Mouse (Mus musculus) spleen, adult 2 months (tissue): ENCODE data around the gene Serac1. TPM values are rescaled to one million over a fixed set of nuclear protein-coding genes. Genes with fewer than 3 reads are reported as not detected.
A peak's percentile ranks its signal among the peaks of the same experiment; 100 is the strongest.

ENCODE experiments used
- DNase-seq, 2 experiments: peaks; one replicate each; pipeline versions ENCODE4 v3.0.0 to v3.0.0-alpha.2; 2012 to 2021; ENCODE audit warnings: low spot score in 2 of 2, low read depth in 1 of 2
- H3K27ac ChIP-seq: fragments of 200-500 bp; 2 replicates; pipeline ENCODE4 v1.5.1; 2012; ENCODE audit warnings: low read length, inconsistent platforms; ENCODE audit not compliant: insufficient read depth
- H3K27me3 ChIP-seq: fragments of 200-500 bp; 2 replicates; pipeline ENCODE4 v1.6.1; 2012; ENCODE audit warnings: mild to moderate bottlenecking, moderate library complexity, low read length, inconsistent platforms; ENCODE audit not compliant: control insufficient read depth, insufficient read depth
- H3K36me3 ChIP-seq: fragments of 200-500 bp; 2 replicates; pipeline ENCODE4 v1.6.1; 2012; ENCODE audit warnings: mild to moderate bottlenecking, low read length, inconsistent platforms; ENCODE audit not compliant: control insufficient read depth, insufficient read depth
- H3K4me1 ChIP-seq: fragments of 200-500 bp; 2 replicates; pipeline ENCODE4 v1.6.1; 2011; ENCODE audit warnings: inconsistent platforms; ENCODE audit not compliant: control insufficient read depth, insufficient read depth, insufficient read length
- H3K4me3 ChIP-seq: fragments of 200-500 bp; 2 replicates; pipeline ENCODE4 v1.5.1; 2011; ENCODE audit warnings: mild to moderate bottlenecking, inconsistent platforms; ENCODE audit not compliant: insufficient read depth, insufficient read length; ENCODE audit errors: extremely low read depth
- CTCF ChIP-seq: fragments of 200-500 bp; IDR thresholded peaks from 2 replicates; pipeline ENCODE4 v1.5.1; 2011; ENCODE audit warnings: mild to moderate bottlenecking, inconsistent platforms; ENCODE audit not compliant: insufficient read depth, insufficient read length, insufficient replicate concordance; ENCODE audit errors: extremely low read depth
- POLR2A ChIP-seq: fragments of 200-500 bp; IDR thresholded peaks from 2 replicates; pipeline ENCODE4 v1.6.1; 2011; ENCODE audit warnings: low read depth, low read length, inconsistent platforms
- WGBS: fragments of 180-500 bp; shearing (Covaris S2); methylation state at CpG from one replicate; pipeline ENCODE4 v1.1.7; 2018; 5-methylcytosine and 5-hydroxymethylcytosine counted together
- polyA plus RNA-seq: library from polyadenylated mRNA; depleted of rRNA; stranded (reverse); fragments of >200 nt; gene quantifications from 2 replicates; pipeline ENCODE4 v1.2.3, GENCODE M21; 2012

Serac1 gene
- polyA plus RNA-seq, 1 experiment, result 1.8 TPM

- no peak overlapping the region for H3K4me3 ChIP-seq
- WGBS, result 92% methylated on average over 9 of the region's 9 CpGs
- H3K27me3 ChIP-seq, result no peaks in the 10 kb centered on the region
- no peaks in the 10 kb centered on the region; the same call in 1 of the 2 replicates for H3K4me1 ChIP-seq
- no peak overlapping the region for H3K27ac ChIP-seq
- TF ChIP-seq POLR2A (no peak), CTCF (no peak)
- no peaks in the 10 kb centered on the region for H3K36me3 ChIP-seq
- DNase-seq, result no peak
Observed at GRCm38 (mm10) chr17:6115085-6115484, 35.5 kb upstream of the Serac1 start.

DNA sequence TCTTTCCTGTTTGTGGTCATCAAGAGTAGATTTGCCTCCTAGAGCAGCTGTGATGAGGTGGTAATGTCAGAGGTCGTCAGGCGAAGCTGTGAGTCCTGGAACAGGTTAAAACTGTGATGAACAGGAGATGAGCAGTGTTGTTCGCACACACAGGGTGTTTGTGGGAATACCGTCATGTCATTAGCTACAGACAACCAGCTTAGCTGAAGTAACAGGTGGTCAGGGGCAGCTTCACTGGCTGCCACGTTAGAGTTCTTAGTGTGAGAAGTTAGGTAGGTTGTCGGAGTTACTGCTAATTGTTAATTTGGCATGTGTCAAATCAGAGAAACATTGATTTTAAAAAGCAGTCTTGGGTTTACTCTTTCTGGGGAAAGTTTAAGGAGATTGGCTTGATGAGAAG, 34.1 kb upstream of the Serac1 start:
- H3K27ac ChIP-seq, result no peak overlapping the region
- no peaks in the 10 kb centered on the region for H3K27me3 ChIP-seq
- TF ChIP-seq POLR2A (no peak), CTCF (no peak)
- H3K4me1 ChIP-seq, result no peaks in the 10 kb centered on the region; the same call in 1 of the 2 replicates
- no peak overlapping the region for H3K4me3 ChIP-seq
- H3K36me3 ChIP-seq, result no peaks in the 10 kb centered on the region
- no peak for DNase-seq
- 82% methylated on average over 6 of the region's 6 CpGs for WGBS

GRCm38 (mm10) chr17:6110956-6111355, 31.4 kb upstream of the Serac1 start:
- Histone ChIP-seq H3K27me3 (no peaks in the 10 kb centered on the region; the same call in 1 of the 2 replicates), H3K4me3 (no peak overlapping the region), H3K27ac (no peak overlapping the region), H3K36me3 (no peaks in the 10 kb centered on the region), H3K4me1 (no peaks in the 10 kb centered on the region; the same call in 1 of the 2 replicates)
- TF ChIP-seq POLR2A, result no peak
- no peak for TF ChIP-seq CTCF
- 82% methylated on average over 3 of the region's 3 CpGs for WGBS
- no peak for DNase-seq

DNA sequence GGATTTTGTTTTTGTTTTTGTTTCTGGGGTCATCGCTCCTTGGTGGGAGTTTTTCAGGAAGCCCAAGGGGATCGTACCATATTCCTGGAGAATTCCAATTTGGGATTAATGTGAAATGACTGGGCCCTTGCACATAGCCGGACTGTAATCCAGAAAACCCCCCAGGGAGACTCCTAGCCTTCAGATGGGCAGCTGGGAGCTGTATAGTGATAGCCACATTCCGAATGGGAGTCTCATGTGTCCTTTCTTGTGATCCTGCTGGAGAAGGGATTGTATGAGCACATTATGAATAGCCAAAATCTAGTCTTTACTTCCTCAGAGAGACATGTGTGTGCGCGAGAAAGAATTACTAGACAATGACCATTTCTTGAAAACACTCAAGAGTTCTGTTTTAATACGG, 28.6 kb upstream of the Serac1 start:
- TF ChIP-seq CTCF, result no peak
- no peak for TF ChIP-seq POLR2A
- H3K27ac ChIP-seq, result no peak overlapping the region
- H3K27me3 ChIP-seq, result no peaks in the 10 kb centered on the region; the same call in 1 of the 2 replicates
- H3K36me3 ChIP-seq, result no peaks in the 10 kb centered on the region
- DNase-seq, result no peak
- H3K4me3 ChIP-seq, result no peak overlapping the region
- WGBS, result 82% methylated on average over 7 of the region's 7 CpGs
- H3K4me1 ChIP-seq, result no peaks in the 10 kb centered on the region; the same call in 1 of the 2 replicates

- Histone ChIP-seq H3K27ac (peak overlapping the region; percentile 45), H3K4me3 (peak overlapping the region; percentile 68), H3K4me1 (no peaks in the 10 kb centered on the region; the same call in 1 of the 2 replicates), H3K27me3 (no peaks in the 10 kb centered on the region; the same call in 1 of the 2 replicates), H3K36me3 (no peaks in the 10 kb centered on the region)
- no peak for TF ChIP-seq POLR2A
- no peak for TF ChIP-seq CTCF
- peak in 1 of 2 experiments; percentile 36 for DNase-seq
- under 1% methylated on average over 45 of the region's 50 CpGs for WGBS
Observed at GRCm38 (mm10) chr17:6107015-6107601, 27.6 kb upstream of the Serac1 start.

DNA sequence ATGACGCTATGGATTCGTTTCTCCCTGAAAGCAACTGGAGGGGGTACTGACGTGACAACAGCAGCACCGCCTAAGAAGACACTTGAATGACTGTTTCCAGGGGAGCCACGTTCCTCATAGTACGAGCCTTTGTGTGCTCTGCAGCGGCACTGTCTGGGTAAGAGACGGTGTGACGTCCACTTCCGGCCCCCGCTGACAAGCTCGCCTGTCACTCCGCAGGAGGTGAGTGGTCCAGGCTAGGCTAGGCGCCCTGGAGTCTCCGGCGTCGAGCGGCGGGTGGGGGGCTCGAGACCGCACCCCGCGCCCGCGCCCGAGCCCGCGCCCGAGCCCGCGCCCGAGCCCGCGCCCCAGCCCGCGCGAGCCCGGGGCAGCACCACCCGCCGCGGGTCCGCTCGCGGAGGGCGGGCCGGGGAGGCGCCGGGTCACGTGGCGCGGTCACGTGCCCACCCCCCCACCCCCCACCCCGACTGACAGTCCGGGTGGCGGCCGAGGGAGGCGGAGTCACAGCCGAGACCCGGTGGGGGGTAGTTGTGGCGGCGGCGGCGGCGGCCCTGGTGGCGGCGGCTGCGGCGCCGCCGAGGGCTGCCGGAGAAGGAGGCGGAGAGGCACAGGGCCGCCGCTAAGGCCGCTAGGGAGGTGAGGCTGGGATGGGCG, 26.9 kb upstream of the Serac1 start, which contains the start of gene Tulp4:
Gene Tulp4, plus strand, starts transcription at position 77 of the 654 bp plus-strand sequence.
- peak; percentile 79 for DNase-seq
- H3K27me3 ChIP-seq, result no peaks in the 10 kb centered on the region; the same call in 1 of the 2 replicates
- H3K4me1 ChIP-seq, result no peaks in the 10 kb centered on the region; the same call in 1 of the 2 replicates
- peak within 1 kb of the TSS; percentile 89 for H3K27ac ChIP-seq
- no peaks in the 10 kb centered on the region for H3K36me3 ChIP-seq
- WGBS, result under 1% methylated on average over 50 of the region's 76 CpGs
- TF ChIP-seq CTCF (no peak), POLR2A (peak; percentile 27; the same call in 1 of the 2 replicates)
- peak within 1 kb of the TSS; percentile 68 for H3K4me3 ChIP-seq

DNA sequence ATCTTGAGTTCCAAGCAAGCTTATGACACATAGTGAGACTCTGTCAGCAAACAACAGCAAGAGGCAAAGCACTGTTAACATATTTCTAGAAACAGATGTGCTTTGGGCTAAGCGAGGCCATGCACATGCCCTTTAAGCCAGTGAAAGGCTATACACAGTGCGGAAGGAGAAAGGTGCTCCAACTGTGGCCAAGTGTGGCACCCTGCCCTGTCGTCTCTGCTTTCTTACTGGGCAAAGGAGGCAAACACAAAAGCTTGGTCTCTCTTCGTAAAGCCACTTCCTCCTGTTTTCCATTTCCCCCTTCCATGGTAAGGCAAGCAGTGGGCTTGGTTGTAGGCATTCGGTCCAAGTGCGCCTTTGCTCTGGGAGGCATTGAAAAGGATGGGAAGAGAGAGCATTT, 24.0 kb upstream of the Serac1 start:
- H3K4me3 ChIP-seq, result no peak overlapping the region
- no peak for DNase-seq
- WGBS, result 62% methylated on average over 6 of the region's 6 CpGs
- H3K27ac ChIP-seq, result no peak overlapping the region
- H3K36me3 ChIP-seq, result no peaks in the 10 kb centered on the region
- TF ChIP-seq CTCF, result no peak
- TF ChIP-seq POLR2A, result no peak
- no peaks in the 10 kb centered on the region; the same call in 1 of the 2 replicates for H3K4me1 ChIP-seq
- no peaks in the 10 kb centered on the region; the same call in 1 of the 2 replicates for H3K27me3 ChIP-seq
